Mouse (Mus musculus) hindbrain, postnatal 0 days (tissue): ENCODE measurements around the gene Ccdc102a. TPM values are rescaled to one million over a fixed set of nuclear protein-coding genes. Genes with fewer than 3 reads are reported as not detected.

Experiments
- ATAC-seq: fragments of 200-750 bp; cut with Nextera tagmentation; 2 replicates; pipeline ENCODE4 v1.8.0; 2017; ENCODE audit warnings: mild to moderate bottlenecking, moderate TSS enrichment, moderate library complexity
- DNase-seq: peaks from one replicate; pipeline ENCODE4 v3.0.0-alpha.2; 2015; ENCODE audit warnings: low spot score
- H3K27ac ChIP-seq: fragments of 300-500 bp; sonication (generic); 2 replicates; pipeline ENCODE4 v1.5.1; 2014; ENCODE audit warnings: mild to moderate bottlenecking
- H3K27me3 ChIP-seq: fragments of 300-500 bp; sonication (generic); 2 replicates; pipeline ENCODE4 v1.6.1; 2014; ENCODE audit warnings: low read length, mixed read lengths; ENCODE audit not compliant: insufficient read depth
- H3K36me3 ChIP-seq: fragments of 300-500 bp; sonication (generic); 2 replicates; pipeline ENCODE4 v1.6.1; 2014; ENCODE audit warnings: low read length, mixed read lengths; ENCODE audit not compliant: insufficient read depth
- H3K4me1 ChIP-seq: fragments of 300-500 bp; sonication (generic); 2 replicates; pipeline ENCODE4 v1.6.1; 2014; ENCODE audit warnings: antibody characterized with exemption, low read length, mixed read lengths; ENCODE audit not compliant: insufficient read depth
- H3K4me2 ChIP-seq: fragments of 300-500 bp; sonication (generic); 2 replicates; pipeline ENCODE4 v1.6.1; 2014; ENCODE audit warnings: low read depth, mild to moderate bottlenecking, low read length, moderate library complexity, mixed read lengths
- H3K4me3 ChIP-seq: fragments of 300-500 bp; sonication (generic); 2 replicates; pipeline ENCODE4 v1.5.1; 2014; ENCODE audit warnings: low read length
- H3K9ac ChIP-seq: fragments of 300-500 bp; sonication (generic); replicated peaks from 2 replicates; pipeline ENCODE4 v1.6.1; 2014; ENCODE audit warnings: mild to moderate bottlenecking, low read length, moderate library complexity, mixed read lengths
- H3K9me3 ChIP-seq: fragments of 300-500 bp; sonication (generic); 2 replicates; pipeline ENCODE4 v1.6.1; 2016; ENCODE audit warnings: low read length, mixed read lengths
- CTCF ChIP-seq: IDR thresholded peaks from 2 replicates; pipeline ENCODE4 v1.5.1; 2016; ENCODE audit warnings: antibody characterized with exemption, control low read depth, low read depth
- WGBS: fragments of 180-500 bp; shearing (Covaris S2); extraction: QIAGEN DNeasy Blood & Tissue Kit; methylation state at CpG from one replicate; pipeline ENCODE4 v1.1.7; 2014; 5-methylcytosine and 5-hydroxymethylcytosine counted together
- polyA plus RNA-seq: library from polyadenylated mRNA; unstranded; fragments of >200 nt; fragmentation: Nextera tagmentation; extraction: Ambion mirVana; gene quantifications from 2 replicates; pipeline ENCODE4 v1.2.1, GENCODE M21; 2015
- total RNA-seq: library from RNA; depleted of rRNA; stranded (reverse); fragments of >200 nt; gene quantifications from 2 replicates; pipeline ENCODE4 v1.2.3, GENCODE M21; 2014

Ccdc102a gene
- total and polyA plus RNA-seq, 2 experiments from 2014 or later = 5.5 to 7.8 TPM

DNA sequence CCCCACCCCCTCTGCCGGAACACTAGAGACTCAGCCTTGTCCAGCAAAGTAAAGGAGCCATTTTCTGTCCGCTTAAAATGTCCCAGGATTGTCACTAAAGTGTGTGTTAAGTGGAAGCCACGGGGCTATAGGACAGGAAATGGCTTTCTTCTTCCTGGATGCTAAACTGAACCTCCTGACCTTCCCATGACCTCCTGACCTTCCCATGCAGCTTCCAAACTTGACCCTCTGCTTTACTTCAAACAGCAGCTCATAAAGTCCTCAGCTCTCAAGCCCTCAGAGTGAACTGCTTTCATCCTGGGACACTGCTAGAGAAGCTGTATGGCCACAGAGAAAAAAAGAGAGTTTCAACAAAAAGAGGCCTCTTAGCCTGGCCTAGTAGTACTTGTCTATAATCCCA is 41.1 kb downstream of the Ccdc102a start:
- peak overlapping the region; percentile 99 for H3K4me2 ChIP-seq
- peaks cover 17% of the 10 kb centered on the region; the same call in 1 of the 2 replicates for H3K4me1 ChIP-seq
- H3K9me3 ChIP-seq = no peaks in the 10 kb centered on the region
- no peaks in the 10 kb centered on the region for H3K27me3 ChIP-seq
- no peak for TF ChIP-seq CTCF
- no peaks in the 10 kb centered on the region for H3K36me3 ChIP-seq
- ATAC-seq (no peak), DNase-seq (no peak)
- no peak overlapping the region for H3K9ac ChIP-seq
- H3K4me3 ChIP-seq = no peak overlapping the region
- no peak overlapping the region for H3K27ac ChIP-seq
- WGBS = 56% methylated on average over 3 of the region's 3 CpGs

DNA sequence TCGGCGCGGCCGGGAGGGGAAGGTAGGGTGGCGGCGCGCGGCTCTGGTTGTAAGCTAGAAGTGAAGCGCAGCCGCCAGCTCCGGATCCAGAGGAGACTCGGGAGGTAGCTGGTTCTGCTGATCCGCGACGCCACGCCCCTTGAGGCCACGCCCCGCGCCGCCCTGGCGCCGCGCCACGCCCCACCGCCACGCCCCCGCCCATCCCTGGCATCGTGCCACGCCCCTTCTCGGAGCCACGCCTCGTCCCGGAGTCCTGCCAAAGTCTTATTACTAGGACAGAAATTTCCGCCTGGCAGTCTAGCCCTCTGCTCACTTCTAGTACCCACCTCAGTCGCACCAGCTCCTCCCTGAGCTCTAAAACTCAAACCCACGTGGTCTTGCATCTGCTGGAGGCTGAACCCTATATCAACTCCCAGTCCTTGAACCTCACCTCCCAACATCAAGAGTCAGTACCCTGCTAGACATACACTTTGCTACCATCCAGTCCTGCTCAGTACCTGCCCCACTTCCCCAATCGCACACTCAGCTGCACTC is 41.6 kb downstream of the Ccdc102a start, which contains the start of gene Dok4:
TSS of gene Dok4 (minus strand) at position 134 of the 534 bp plus-strand sequence.
- no peak within 1 kb of the TSS for H3K27ac ChIP-seq
- TF ChIP-seq CTCF = no peak
- under 1% methylated on average over 22 of the region's 37 CpGs for WGBS
- peaks cover 21% of the 10 kb centered on the region; the same call in 1 of the 2 replicates for H3K4me1 ChIP-seq
- no peaks in the 10 kb centered on the region for H3K9me3 ChIP-seq
- peak within 1 kb of the TSS; percentile 99 for H3K4me2 ChIP-seq
- no peaks in the 10 kb centered on the region for H3K27me3 ChIP-seq
- DNase-seq (peak; percentile 74), ATAC-seq (peak; percentile 27; the same call in 1 of the 2 replicates)
- no peaks in the 10 kb centered on the region for H3K36me3 ChIP-seq
- peak within 1 kb of the TSS; percentile 60 for H3K9ac ChIP-seq
- peak within 1 kb of the TSS; percentile 63 for H3K4me3 ChIP-seq

DNA sequence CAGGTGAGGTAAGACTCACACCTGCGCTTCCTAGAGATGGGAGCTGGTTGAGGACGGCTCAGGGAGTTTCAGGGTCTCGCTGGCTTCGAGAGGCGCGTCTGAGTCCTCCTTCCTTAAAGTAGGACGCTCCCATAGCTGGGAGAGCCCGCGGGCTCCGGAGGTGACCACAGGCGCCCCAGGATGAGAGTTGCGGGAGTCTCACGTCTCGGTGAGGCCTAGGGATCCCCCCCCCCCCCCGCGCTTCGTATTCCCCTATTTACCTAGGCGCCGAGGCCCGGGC is 42.1 kb downstream of the Ccdc102a start:
- H3K27ac ChIP-seq = no peak overlapping the region
- no peaks in the 10 kb centered on the region for H3K27me3 ChIP-seq
- H3K9me3 ChIP-seq = no peaks in the 10 kb centered on the region
- ATAC-seq (no peak), DNase-seq (no peak)
- 0% methylated on average over 15 of the region's 20 CpGs for WGBS
- H3K4me1 ChIP-seq = peaks cover 21% of the 10 kb centered on the region; the same call in 1 of the 2 replicates
- H3K36me3 ChIP-seq = no peaks in the 10 kb centered on the region
- H3K4me2 ChIP-seq = peak overlapping the region; percentile 99
- peak overlapping the region; percentile 63 for H3K4me3 ChIP-seq
- no peak for TF ChIP-seq CTCF
- H3K9ac ChIP-seq = peak overlapping the region; percentile 60

DNA sequence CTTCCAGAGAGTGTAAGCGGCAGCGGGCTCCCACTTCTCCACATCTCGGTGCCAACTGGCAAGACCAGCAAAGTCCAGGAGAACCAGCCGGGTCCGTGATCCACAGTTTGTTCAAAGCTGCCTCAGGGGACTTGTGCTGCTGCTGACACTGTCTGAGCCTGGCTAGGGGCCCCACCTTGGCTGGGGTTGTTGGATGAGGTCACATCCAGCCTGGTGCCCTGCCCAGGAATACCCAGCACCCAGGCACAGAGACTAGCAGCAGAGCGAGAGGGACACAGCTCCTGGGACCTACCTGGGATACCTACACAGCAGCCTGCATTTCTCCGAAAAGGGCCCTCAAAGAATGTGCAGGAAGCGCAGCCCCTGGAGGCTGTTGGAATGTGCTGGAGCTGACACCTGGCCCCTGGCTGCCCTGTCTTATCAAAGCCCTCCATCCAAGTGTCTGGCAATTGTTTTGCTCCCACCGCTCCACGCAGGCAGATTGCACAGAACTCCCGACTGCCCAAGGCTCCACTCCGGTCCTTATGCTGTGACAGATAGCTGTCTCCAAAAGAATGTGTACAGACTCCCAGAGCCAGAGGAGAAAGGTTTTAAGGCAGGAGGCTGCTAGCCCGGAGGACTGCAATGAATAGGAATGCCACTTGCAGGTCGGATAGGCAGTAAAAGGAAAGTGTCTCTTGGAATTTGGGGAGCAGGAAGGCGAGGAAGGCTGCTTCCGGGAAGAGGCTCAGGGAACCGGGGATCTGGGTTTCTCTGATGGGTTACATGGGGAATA is 42.6 kb downstream of the Ccdc102a start:
- no peak for TF ChIP-seq CTCF
- H3K27me3 ChIP-seq = no peaks in the 10 kb centered on the region
- WGBS = 15% methylated on average over 17 of the region's 17 CpGs
- peaks cover 21% of the 10 kb centered on the region; the same call in 1 of the 2 replicates for H3K4me1 ChIP-seq
- DNase-seq = no peak
- ATAC-seq = no peak
- H3K27ac ChIP-seq = no peak overlapping the region
- peak overlapping the region; percentile 60 for H3K9ac ChIP-seq
- peak overlapping the region; percentile 99 for H3K4me2 ChIP-seq
- H3K9me3 ChIP-seq = no peaks in the 10 kb centered on the region
- peak overlapping the region; percentile 63 for H3K4me3 ChIP-seq
- no peaks in the 10 kb centered on the region for H3K36me3 ChIP-seq

DNA sequence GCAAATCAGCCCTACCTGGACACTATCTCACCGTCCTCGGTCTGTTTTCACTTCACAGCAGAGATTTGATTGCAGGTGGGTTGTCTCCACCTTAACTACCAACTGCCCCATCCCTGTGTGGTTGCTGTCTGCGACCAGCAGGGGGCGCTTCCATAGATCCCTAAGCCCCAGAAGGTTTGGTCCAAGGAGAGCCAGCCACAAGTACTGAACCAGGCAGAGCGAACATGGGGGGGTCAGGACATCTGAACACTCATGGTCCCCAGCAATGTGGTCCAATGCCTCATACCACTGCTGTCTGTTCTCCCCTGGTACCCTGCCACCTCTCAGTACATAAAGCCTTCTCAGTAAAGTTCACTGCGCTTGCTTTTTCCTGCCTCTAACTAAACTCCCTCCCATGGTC is 43.5 kb downstream of the Ccdc102a start:
- no peak overlapping the region for H3K27ac ChIP-seq
- no peak overlapping the region for H3K9ac ChIP-seq
- no peaks in the 10 kb centered on the region for H3K36me3 ChIP-seq
- H3K9me3 ChIP-seq = no peaks in the 10 kb centered on the region
- peaks cover 29% of the 10 kb centered on the region for H3K4me1 ChIP-seq
- no peak for ATAC-seq
- no peaks in the 10 kb centered on the region for H3K27me3 ChIP-seq
- H3K4me3 ChIP-seq = no peak overlapping the region
- peak overlapping the region; percentile 99 for H3K4me2 ChIP-seq
- 18% methylated on average over 6 of the region's 6 CpGs for WGBS
- TF ChIP-seq CTCF = peak; percentile 83
- peak; percentile 70 for DNase-seq

DNA sequence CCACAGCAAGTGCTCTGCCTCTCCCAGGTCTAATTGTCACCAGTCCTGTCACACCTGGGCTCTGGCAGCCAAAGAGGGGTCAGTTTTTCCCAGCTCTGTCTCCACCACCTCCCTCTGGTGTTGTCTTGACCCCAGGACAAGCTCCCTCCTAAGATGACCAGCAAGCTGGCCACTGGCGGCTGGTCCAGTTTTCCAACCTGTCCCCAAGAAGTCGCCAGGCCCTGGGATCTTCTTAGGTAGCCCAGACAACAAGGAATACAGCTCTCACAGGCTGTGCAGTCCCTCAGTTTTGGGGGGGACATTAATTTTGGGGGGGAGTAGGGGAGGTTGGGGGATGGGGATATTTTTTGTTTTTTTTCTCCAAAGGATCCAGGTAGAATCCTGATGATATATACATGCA is 45.3 kb downstream of the Ccdc102a start:
- Histone ChIP-seq H3K36me3 (no peaks in the 10 kb centered on the region), H3K4me2 (0 out of 2 replicates have a peak overlapping the region, but pooled peaks have one; percentile 5), H3K9me3 (no peaks in the 10 kb centered on the region), H3K27me3 (no peaks in the 10 kb centered on the region), H3K4me3 (no peak overlapping the region), H3K27ac (no peak overlapping the region), H3K9ac (no peak overlapping the region), H3K4me1 (peaks cover 35% of the 10 kb centered on the region)
- TF ChIP-seq CTCF = no peak
- ATAC-seq = no peak
- WGBS = 81% methylated on average over 2 of the region's 2 CpGs
- DNase-seq = no peak

DNA sequence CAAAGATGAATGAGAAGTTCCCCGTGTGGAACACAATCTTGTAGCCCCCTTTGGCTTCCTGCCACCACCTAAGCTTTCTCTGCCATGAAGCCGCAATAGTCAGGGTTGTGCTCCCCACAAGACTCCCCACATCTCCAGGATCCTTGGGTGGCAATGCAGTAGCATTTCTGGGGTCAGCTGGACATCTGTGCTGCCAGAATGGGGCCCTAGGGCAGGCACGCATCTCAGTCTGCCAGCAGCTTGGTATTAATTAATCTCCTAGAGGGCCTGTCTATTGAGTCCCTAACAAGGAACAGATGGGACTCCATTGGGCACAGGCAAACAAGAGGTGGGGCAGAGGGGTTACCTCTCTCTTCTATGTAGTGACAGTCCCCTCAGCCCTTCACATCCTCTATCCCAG is 45.7 kb downstream of the Ccdc102a start:
- Histone ChIP-seq H3K9ac (no peak overlapping the region), H3K4me1 (peaks cover 35% of the 10 kb centered on the region), H3K27me3 (no peaks in the 10 kb centered on the region), H3K9me3 (no peaks in the 10 kb centered on the region), H3K4me2 (0 out of 2 replicates have a peak overlapping the region, but pooled peaks have one; percentile 5), H3K27ac (no peak overlapping the region), H3K36me3 (no peaks in the 10 kb centered on the region), H3K4me3 (no peak overlapping the region)
- peak; percentile 50 for DNase-seq
- TF ChIP-seq CTCF = no peak
- no peak for ATAC-seq
- WGBS = 32% methylated on average over 3 of the region's 3 CpGs
